Mouse (Mus musculus) MEL (cell line): ENCODE measurements at regions not wholly inside any gene's neighbourhood (a gene's known extent, or its start where the extent isn't known, plus 50 kb on each side); places are given as distances from the start of the nearest gene placed in this dataset.

ENCODE experiments used
- CHD2 ChIP-seq: IDR thresholded peaks from 2 replicates; pipeline ENCODE4 v1.6.1; 2011; ENCODE audit warnings: low read length, improper control_type of control experiment
- CTCF ChIP-seq, 3 experiments: IDR thresholded peaks in 2 of 3; conservative IDR thresholded peaks in 1 of 3; 2 replicates each; pipeline ENCODE4 v1.5.1; 2011 to 2012; ENCODE audit warnings: low read length in 3 of 3, low read depth in 2 of 3, mild to moderate bottlenecking in 2 of 3, improper control_type of control experiment in 1 of 3, inconsistent platforms in 1 of 3, mixed read lengths in 1 of 3, moderate library complexity in 1 of 3; ENCODE audit not compliant: control insufficient read depth in 1 of 3, insufficient read depth in 1 of 3, poor library complexity in 1 of 3, severe bottlenecking in 1 of 3
- E2F4 ChIP-seq: IDR thresholded peaks from 2 replicates; pipeline ENCODE4 v1.6.1; 2011; ENCODE audit warnings: low read depth, low read length, improper control_type of control experiment, borderline replicate concordance
- ETS1 ChIP-seq: IDR thresholded peaks from 2 replicates; pipeline ENCODE4 v1.6.1; 2012; ENCODE audit warnings: low read depth, mild to moderate bottlenecking, inconsistent platforms, low read length, improper control_type of control experiment, moderate library complexity
- HCFC1 ChIP-seq: IDR thresholded peaks from 2 replicates; pipeline ENCODE4 v1.6.1; 2012; ENCODE audit warnings: low read depth, mild to moderate bottlenecking, inconsistent platforms, low read length, improper control_type of control experiment, moderate library complexity
- MYC ChIP-seq: IDR thresholded peaks from 2 replicates; pipeline ENCODE4 v1.6.1; 2011; ENCODE audit warnings: low read depth, mild to moderate bottlenecking, low read length, improper control_type of control experiment, moderate library complexity
- NELFE ChIP-seq: IDR thresholded peaks from 2 replicates; pipeline ENCODE4 v1.6.1; 2011; ENCODE audit warnings: low read depth, low read length, improper control_type of control experiment
- NRF1 ChIP-seq: IDR thresholded peaks from 2 replicates; pipeline ENCODE4 v1.6.1; 2014; ENCODE audit warnings: low read depth, mild to moderate bottlenecking, inconsistent platforms, low read length, improper control_type of control experiment, moderate library complexity; ENCODE audit not compliant: poor library complexity, insufficient read depth, severe bottlenecking
- POLR2A ChIP-seq, 2 experiments: IDR thresholded peaks; 2 replicates each; pipeline ENCODE4 v1.6.1; 2011 to 2012; ENCODE audit warnings: low read length in 2 of 2, mild to moderate bottlenecking in 2 of 2, control low read depth in 1 of 2, improper control_type of control experiment in 1 of 2, low read depth in 1 of 2, moderate library complexity in 1 of 2; ENCODE audit not compliant: control insufficient read depth in 1 of 2, insufficient read depth in 1 of 2, poor library complexity in 1 of 2
- POLR2AphosphoS5 ChIP-seq: IDR thresholded peaks from 2 replicates; pipeline ENCODE4 v1.6.1; 2012; ENCODE audit warnings: low read depth, borderline replicate concordance, mild to moderate bottlenecking, inconsistent platforms, low read length, moderate library complexity, mixed read lengths
- TAL1 ChIP-seq: IDR thresholded peaks from 2 replicates; pipeline ENCODE4 v1.6.1; 2012; ENCODE audit warnings: mild to moderate bottlenecking, inconsistent platforms, low read length, moderate library complexity, mixed read lengths
- ZKSCAN1 ChIP-seq: IDR thresholded peaks from 2 replicates; pipeline ENCODE4 v1.6.1; 2012; ENCODE audit warnings: low read depth, mild to moderate bottlenecking, inconsistent platforms, low read length, improper control_type of control experiment, moderate library complexity

DNA sequence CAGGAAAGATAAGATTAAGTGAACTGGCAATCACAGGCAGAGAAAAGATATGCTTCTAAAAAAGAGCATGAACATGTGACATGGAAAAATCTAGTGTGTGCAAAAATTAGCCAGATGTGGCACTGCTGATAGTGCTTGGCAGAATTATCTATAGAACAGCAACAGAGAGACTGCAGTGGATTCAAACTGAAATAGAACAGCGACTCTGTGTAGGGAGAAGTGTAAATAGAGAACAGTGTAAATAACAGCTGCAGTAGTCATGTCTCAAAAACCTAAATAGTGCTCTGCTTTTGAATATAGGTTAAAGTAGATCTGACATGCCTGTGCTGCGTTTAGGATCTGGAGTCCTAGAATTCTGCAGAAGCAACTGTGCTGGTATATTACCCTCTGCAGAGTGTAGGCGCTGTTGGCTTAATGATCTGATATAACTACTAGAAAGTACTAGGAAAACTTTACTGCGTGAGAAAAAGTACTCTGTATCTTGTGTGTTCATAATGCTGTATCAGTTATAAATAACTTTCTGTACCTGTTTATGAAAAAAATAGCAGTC lies 539.9 kb upstream of the Zfp804a start:
- no peak for TF ChIP-seq MYC
- TF ChIP-seq CTCF (IDR thresholded peaks at IDR 0.05 in 2 of 3, conservative IDR thresholded peaks at IDR 0.05 in 1 of 3; ENCODE audit: control insufficient read depth in 1 of 3, insufficient read depth in 1 of 3, low read depth in 2 of 3, low read length in 3 of 3, poor library complexity in 1 of 3, severe bottlenecking in 1 of 3): no peak
- TF ChIP-seq TAL1: no peak
- no peak for TF ChIP-seq HCFC1
- TF ChIP-seq NRF1: no peak
- TF ChIP-seq POLR2AphosphoS5: no peak
- TF ChIP-seq POLR2A (IDR thresholded peaks at IDR 0.05; ENCODE audit: control insufficient read depth in 1 of 2, insufficient read depth in 1 of 2, low read depth in 1 of 2, low read length in 2 of 2, poor library complexity in 1 of 2): no peak
- no peak for TF ChIP-seq E2F4
- no peak for TF ChIP-seq CHD2
- TF ChIP-seq ETS1: no peak
- no peak for TF ChIP-seq ZKSCAN1
- TF ChIP-seq NELFE: no peak
